Mouse (Mus musculus) lung, adult 18-20 months (tissue): ENCODE results near the gene Psme3.

Source experiments
- DNase-seq, 2 experiments: peaks; one replicate each; pipeline ENCODE4 v3.0.0; 2022; ENCODE audit warnings: mixed read lengths in 2 of 2

The Psme3 gene

GRCm38 (mm10) chr11:101315665-101316500, at the start of gene Psme3:
Gene Psme3, plus strand, starts transcription at chr11:101316213.
- DNase-seq: peak; percentile 91 to 93

- no peak for DNase-seq
Observed at GRCm38 (mm10) chr11:101269577-101270116, 46.4 kb upstream of the Psme3 start.

GRCm38 (mm10) chr11:101272446-101272845, 43.6 kb upstream of the Psme3 start:
- DNase-seq: no peak

- no peak for DNase-seq
Observed at GRCm38 (mm10) chr11:101275309-101275708, 40.7 kb upstream of the Psme3 start.

- DNase-seq: no peak
Observed at GRCm38 (mm10) chr11:101276319-101277070, 39.5 kb upstream of the Psme3 start.

GRCm38 (mm10) chr11:101277381-101278222, 38.4 kb upstream of the Psme3 start:
- peak; percentile 69 to 78 for DNase-seq

GRCm38 (mm10) chr11:101278223-101279192, 37.5 kb upstream of the Psme3 start, which contains the start of the genes Cntd1 and Coa3:
Gene Cntd1, plus strand, starts transcription at chr11:101279012.
Gene Coa3, minus strand, starts transcription at chr11:101279114.
- DNase-seq: peak; percentile 89 to 93

- peak in 1 of 2 experiments; percentile 20 for DNase-seq
Observed at GRCm38 (mm10) chr11:101279193-101279569, 36.8 kb upstream of the Psme3 start.

GRCm38 (mm10) chr11:101280837-101281236, 35.2 kb upstream of the Psme3 start:
- no peak for DNase-seq

GRCm38 (mm10) chr11:101282896-101283295, 33.1 kb upstream of the Psme3 start:
- no peak for DNase-seq

GRCm38 (mm10) chr11:101283805-101284204, 32.2 kb upstream of the Psme3 start:
- no peak for DNase-seq

- DNase-seq: peak; percentile 78 to 82
Observed at GRCm38 (mm10) chr11:101287306-101287705, 28.7 kb upstream of the Psme3 start.

GRCm38 (mm10) chr11:101291231-101291630, 24.8 kb upstream of the Psme3 start:
- DNase-seq: no peak

GRCm38 (mm10) chr11:101295191-101295590, 20.8 kb upstream of the Psme3 start:
- no peak for DNase-seq

GRCm38 (mm10) chr11:101300881-101301280, 15.1 kb upstream of the Psme3 start:
- DNase-seq: no peak

- no peak for DNase-seq
Observed at GRCm38 (mm10) chr11:101301299-101302003, 14.6 kb upstream of the Psme3 start.

- DNase-seq: peak; percentile 94 to 97
Observed at GRCm38 (mm10) chr11:101302004-101302798, 13.8 kb upstream of the Psme3 start, which contains the start of gene Becn1. Gene Becn1, minus strand, starts transcription at chr11:101302286.

- no peak for DNase-seq
Observed at GRCm38 (mm10) chr11:101307744-101308143, 8.3 kb upstream of the Psme3 start.

- no peak for DNase-seq
Observed at GRCm38 (mm10) chr11:101311083-101311482, 4.9 kb upstream of the Psme3 start.

GRCm38 (mm10) chr11:101312150-101312549, 3.9 kb upstream of the Psme3 start:
- no peak for DNase-seq
